Mouse (Mus musculus): ENCODE data around the gene Gfi1. TPM values are rescaled to one million over a fixed set of nuclear protein-coding genes. Genes with fewer than 3 reads are reported as not detected.

Gene Gfi1
- polyA plus RNA-seq, 1 experiment from 2014 or later, result 0.11 TPM

DNA sequence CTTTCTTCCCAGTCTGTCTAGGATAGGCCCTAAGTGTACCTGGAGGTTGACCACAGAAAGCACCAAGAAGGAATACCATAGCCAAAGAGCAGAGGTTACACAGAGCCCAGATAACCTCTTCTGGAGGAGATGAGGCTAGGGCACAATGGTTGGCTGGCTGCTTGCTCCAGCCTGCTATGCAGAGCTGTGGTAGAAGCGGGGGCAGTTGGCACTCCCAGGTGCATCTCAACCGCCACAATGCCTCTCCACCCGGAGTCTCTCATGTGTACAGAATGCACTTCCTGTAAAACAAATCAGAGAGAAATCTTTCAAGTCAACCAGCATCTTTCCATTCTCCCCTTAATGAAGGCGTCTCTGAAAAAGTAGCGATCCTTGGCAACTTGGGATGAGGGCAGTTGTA, 13.2 kb upstream of the Gfi1 start:
- Histone ChIP-seq H3K27ac (no peak overlapping the region), H3K4me2 (no peak overlapping the region), H3K27me3 (no peaks in the 10 kb centered on the region), H3K4me3 (no peak overlapping the region), H3K4me1 (replicated peaks) (no peaks in the 10 kb centered on the region), H3K9ac (no peak overlapping the region), H3K9me3 (replicated peaks) (no peaks in the 10 kb centered on the region), H3K36me3 (no peaks in the 10 kb centered on the region)
- no peak for ATAC-seq (replicated peaks; ENCODE audit: insufficient number of reproducible peaks, insufficient read depth, low FRiP score, low read depth)
- WGBS, result 90% methylated on average over 5 of the region's 5 CpGs

DNA sequence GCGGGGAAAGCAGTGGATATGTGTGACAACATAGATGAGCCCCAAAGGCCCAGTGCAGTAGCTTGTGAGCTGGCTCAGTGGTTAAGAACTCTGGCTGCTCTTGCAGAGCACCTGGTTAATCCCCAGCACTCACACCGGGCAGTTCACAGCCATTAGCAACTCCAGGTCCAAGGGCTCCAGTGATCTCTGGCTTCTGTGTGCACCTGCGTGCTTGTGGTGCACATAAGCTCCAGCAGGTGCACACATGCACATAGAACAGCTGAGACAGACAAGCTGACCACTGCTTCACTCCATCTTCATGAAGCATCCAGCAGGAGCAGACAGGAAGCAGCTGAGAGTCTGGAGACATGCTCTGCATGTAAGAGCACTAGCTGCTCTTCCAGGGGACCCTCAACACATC, 12.5 kb upstream of the Gfi1 start:
- Histone ChIP-seq H3K4me2 (no peak overlapping the region), H3K4me1 (replicated peaks) (no peaks in the 10 kb centered on the region), H3K9me3 (replicated peaks) (no peaks in the 10 kb centered on the region), H3K27ac (no peak overlapping the region), H3K9ac (no peak overlapping the region), H3K36me3 (no peaks in the 10 kb centered on the region), H3K27me3 (no peaks in the 10 kb centered on the region), H3K4me3 (no peak overlapping the region)
- ATAC-seq (replicated peaks; ENCODE audit: insufficient number of reproducible peaks, insufficient read depth, low FRiP score, low read depth), result no peak
- WGBS, result 74% methylated on average over 3 of the region's 3 CpGs

DNA sequence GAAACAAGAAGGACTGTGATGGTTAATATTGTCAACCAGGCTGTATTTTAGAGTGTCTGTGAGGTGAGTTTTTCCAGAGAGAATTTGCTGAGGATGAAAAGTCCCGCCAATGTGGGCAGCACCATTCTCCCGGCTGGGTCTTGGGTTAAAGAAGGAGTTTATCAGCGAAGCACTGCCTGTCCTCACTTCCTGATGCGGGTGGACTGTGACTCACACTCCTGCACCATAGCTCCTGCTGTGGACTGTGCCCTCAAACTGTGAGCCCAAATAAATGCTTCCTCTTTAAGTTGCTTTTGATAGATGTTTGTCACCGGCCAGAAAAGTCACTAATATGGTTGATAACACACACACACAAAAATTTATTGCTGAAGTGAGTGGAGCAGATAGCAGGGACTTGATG, 10.3 kb upstream of the Gfi1 start:
- no peak for ATAC-seq (replicated peaks; ENCODE audit: insufficient number of reproducible peaks, insufficient read depth, low FRiP score, low read depth)
- no peaks in the 10 kb centered on the region for H3K27me3 ChIP-seq
- H3K4me3 ChIP-seq, result no peak overlapping the region
- H3K27ac ChIP-seq, result no peak overlapping the region
- no peaks in the 10 kb centered on the region for H3K4me1 ChIP-seq (replicated peaks)
- H3K36me3 ChIP-seq, result no peaks in the 10 kb centered on the region
- no peak overlapping the region for H3K4me2 ChIP-seq
- H3K9me3 ChIP-seq (replicated peaks), result no peaks in the 10 kb centered on the region
- WGBS, result 73% methylated on average over 5 of the region's 5 CpGs
- no peak overlapping the region for H3K9ac ChIP-seq

DNA sequence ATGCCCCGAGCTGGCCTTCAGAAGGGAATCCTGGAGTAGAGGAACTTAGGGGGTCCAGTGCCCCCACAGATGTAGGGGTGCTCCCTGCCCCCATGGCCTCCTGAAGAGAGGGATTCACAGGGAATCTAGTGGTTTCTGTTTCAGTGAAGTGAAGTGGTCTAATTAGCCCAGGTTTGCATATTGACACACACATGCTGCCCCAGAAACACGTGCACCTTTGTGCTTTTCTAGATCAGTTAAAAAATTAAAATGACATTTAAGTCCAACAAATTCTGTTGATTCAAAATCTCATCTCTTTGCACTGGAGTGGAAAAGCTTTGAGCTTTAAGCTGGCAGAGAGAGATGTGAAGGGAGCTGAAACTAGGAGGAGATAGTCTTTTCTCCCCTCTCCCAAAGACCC, 6.0 kb upstream of the Gfi1 start:
- ATAC-seq (replicated peaks; ENCODE audit: insufficient number of reproducible peaks, insufficient read depth, low FRiP score, low read depth), result no peak
- H3K9me3 ChIP-seq (replicated peaks), result no peaks in the 10 kb centered on the region
- no peak overlapping the region for H3K9ac ChIP-seq
- WGBS, result 33% methylated on average over 2 of the region's 2 CpGs
- no peak overlapping the region for H3K4me2 ChIP-seq
- H3K4me3 ChIP-seq, result no peak overlapping the region
- peaks cover 2% of the 10 kb centered on the region for H3K4me1 ChIP-seq (replicated peaks)
- H3K36me3 ChIP-seq, result no peaks in the 10 kb centered on the region
- H3K27ac ChIP-seq, result no peak overlapping the region
- H3K27me3 ChIP-seq, result peaks cover 33% of the 10 kb centered on the region

DNA sequence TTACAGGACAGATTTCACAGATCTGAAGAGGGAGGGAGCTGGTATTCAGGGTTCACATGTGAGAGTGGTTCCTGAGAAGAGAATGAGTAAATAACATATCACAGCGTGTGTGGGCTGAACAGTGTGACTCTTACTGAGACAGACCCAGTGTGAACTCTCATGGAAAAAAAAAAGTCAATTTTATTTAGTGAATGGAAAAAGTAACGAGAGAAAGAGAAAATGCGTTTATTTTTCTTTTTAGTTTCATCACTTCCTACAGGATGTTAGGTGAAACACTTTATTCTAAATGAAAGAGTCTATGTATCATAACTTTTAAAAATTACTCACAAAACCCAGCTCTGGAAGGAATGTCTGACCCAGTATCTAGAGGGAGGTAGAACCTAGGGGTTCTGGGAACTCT, 5.6 kb upstream of the Gfi1 start:
- Histone ChIP-seq H3K4me3 (no peak overlapping the region), H3K9me3 (replicated peaks) (no peaks in the 10 kb centered on the region), H3K27ac (no peak overlapping the region), H3K4me1 (replicated peaks) (peaks cover 6% of the 10 kb centered on the region), H3K27me3 (peaks cover 37% of the 10 kb centered on the region), H3K9ac (no peak overlapping the region), H3K36me3 (no peaks in the 10 kb centered on the region), H3K4me2 (no peak overlapping the region)
- WGBS, result 55% methylated on average over 3 of the region's 3 CpGs
- no peak for ATAC-seq (replicated peaks; ENCODE audit: insufficient number of reproducible peaks, insufficient read depth, low FRiP score, low read depth)

DNA sequence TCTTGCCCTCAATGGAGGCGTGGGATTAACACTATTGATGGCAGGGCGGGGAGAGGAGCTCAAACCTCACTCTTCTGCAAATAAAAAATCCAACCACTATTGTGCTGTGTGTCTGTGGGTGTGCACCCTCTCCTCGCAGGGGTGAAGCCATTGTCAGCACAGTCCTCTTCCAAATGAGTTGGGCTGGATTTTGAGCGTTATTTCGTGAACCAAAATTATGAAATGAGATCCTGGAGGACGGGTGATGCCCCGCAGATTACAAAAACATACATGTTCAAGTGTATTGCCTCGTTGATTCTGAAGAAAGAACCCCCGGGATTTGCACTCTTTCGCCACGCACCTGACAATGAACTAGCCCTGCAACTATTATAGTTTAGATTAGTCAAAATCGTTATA, 1.2 kb upstream of the Gfi1 start:
- Histone ChIP-seq H3K4me1 (replicated peaks) (peaks cover 47% of the 10 kb centered on the region), H3K27ac (no peak overlapping the region), H3K36me3 (no peaks in the 10 kb centered on the region), H3K4me2 (peak overlapping the region; percentile 82), H3K9me3 (replicated peaks) (no peaks in the 10 kb centered on the region), H3K4me3 (peak overlapping the region; percentile 48), H3K27me3 (peaks cover 80% of the 10 kb centered on the region), H3K9ac (no peak overlapping the region)
- no peak for ATAC-seq (replicated peaks; ENCODE audit: insufficient number of reproducible peaks, insufficient read depth, low FRiP score, low read depth)
- WGBS, result 30% methylated on average over 12 of the region's 12 CpGs

DNA sequence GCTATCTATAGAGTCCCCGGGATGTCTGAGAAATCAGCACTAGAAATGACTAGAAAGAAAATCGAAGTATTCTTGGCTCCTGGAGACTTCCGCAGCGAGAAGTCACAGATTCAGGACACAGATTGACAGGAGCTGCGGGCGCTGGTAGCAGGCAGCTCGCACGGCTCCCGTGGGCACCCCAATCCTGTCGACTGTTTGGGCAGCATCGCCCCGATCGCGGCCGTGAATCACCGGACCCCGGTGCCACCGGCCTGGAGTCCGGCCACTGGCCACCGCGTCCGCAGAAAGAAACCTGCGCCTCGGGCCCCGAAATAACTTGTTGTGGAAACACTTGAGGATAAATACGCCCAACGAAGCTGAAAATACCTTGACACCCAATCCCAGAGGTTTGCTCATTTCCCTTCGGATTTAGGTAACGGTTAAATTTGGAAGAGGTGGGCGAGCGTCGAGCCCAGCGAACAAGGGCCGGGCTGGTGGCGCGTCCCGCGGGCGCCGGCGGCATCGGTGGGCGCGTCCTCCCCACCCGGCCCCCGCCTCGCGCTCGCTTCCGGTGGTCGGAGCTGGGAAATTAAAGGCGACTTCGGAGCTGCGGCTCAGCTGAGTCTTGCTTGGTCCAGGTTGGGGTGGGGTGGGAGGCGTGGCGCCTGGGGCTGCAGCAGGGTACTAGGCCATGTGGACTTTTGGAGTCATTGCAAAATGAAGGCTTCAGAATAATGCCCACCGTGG, 608 bp upstream of the Gfi1 start:
- Histone ChIP-seq H3K9ac (peak overlapping the region; percentile 23; the same call in 1 of the 2 replicates), H3K4me2 (peak overlapping the region; percentile 82), H3K4me1 (replicated peaks) (peaks cover 53% of the 10 kb centered on the region), H3K4me3 (peak overlapping the region; percentile 48), H3K27me3 (peaks cover 85% of the 10 kb centered on the region), H3K36me3 (no peaks in the 10 kb centered on the region), H3K9me3 (replicated peaks) (no peaks in the 10 kb centered on the region), H3K27ac (no peak overlapping the region)
- whole genome bisulfite sequencing, result 1% methylated on average over 57 of the region's 57 CpGs
- no peak for ATAC-seq (replicated peaks; ENCODE audit: insufficient number of reproducible peaks, insufficient read depth, low FRiP score, low read depth)

DNA sequence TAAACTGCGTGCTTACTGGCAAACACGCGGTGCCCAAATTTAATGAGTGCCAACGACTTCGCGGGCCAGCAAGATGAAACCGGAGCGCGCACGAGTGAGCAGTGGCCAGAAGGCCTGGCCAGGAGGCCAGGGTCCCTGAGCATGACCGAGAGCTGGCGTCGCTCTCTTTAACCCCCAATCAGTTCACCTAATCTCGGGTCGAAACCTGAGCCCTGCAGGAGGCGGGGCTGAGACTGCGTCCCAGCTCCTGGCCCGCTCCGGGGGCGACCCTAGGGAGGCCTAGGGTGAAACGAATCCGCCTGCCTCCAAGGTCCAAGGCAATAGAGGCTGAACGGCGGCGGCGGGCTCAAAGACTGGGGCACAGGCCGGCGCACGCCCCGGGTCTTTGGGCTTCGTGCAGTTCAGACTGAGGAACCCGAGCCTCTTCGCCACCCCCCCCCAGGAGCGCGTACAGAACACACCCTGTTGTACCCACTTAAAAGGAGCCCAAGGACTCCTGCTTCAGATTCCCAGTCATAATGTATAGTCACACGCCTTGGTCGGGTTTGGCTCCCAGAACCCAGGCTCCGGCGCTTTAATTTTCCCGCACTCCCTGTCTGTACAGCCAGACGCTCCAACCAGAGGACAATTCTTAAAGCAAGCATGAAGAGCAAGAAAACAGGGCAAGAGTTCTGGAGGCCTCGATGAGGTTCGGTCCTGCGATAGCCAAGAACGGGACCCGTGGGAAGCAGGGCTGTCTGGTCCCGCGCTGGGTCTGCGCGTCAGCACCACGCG, 988 bp downstream of the Gfi1 start:
- Histone ChIP-seq H3K4me3 (peak overlapping the region; percentile 48), H3K36me3 (no peaks in the 10 kb centered on the region), H3K9me3 (replicated peaks) (no peaks in the 10 kb centered on the region), H3K27ac (no peak overlapping the region), H3K4me2 (peak overlapping the region; percentile 82), H3K4me1 (replicated peaks) (peaks cover 60% of the 10 kb centered on the region), H3K27me3 (peaks cover 91% of the 10 kb centered on the region), H3K9ac (peak overlapping the region; percentile 36)
- WGBS, result under 1% methylated on average over 52 of the region's 52 CpGs
- no peak; the same call in 1 of the 2 replicates for ATAC-seq (replicated peaks; ENCODE audit: insufficient number of reproducible peaks, insufficient read depth, low FRiP score, low read depth)

DNA sequence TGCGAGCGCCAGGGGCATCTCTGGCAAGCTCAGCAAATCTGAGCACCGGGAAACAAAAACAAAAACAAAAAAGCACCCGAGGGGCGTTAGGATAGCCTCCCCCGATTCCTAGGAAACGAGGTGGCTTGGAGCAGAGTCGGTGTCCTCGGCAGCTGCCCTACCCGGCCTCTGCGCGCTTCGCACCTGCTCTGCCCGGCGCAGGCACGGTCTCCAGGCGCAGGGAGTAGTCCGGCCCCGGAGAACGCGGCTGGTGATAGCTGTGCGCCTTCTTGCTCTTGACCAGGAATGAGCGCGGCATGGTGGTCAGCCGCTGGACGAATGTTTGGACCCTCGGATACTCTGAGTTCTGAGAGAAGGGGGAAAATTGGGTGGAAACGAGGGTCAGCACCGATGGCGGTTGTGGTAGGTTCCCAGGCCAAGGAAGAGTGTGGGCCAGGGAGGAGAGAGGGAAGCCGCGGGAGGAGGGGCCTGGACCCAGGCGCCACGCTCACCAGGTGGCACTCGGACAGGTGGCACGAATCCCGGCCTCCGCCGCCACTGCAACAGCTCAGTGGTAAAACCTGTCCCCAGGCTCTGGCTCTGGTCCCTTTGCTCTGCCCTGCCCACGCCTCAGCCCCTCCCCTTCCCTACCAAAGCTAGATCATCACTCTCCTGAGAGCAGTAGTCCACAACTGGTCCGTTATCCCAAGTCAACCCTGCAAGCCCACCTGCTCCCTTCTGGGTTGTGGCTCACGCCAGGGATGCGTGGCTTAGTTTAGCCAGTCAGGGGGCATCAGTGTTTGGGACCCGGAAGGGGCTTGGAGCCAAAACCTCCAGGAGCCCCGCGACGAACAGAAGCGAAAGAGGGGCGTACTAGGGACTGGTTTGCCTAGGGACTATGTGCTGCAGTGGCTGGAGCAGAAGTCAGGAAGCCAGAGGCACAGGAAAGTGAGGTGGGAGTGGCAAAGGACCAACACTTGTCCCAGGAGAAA, 2.0 kb downstream of the Gfi1 start:
- Histone ChIP-seq H3K4me1 (replicated peaks) (peaks cover 60% of the 10 kb centered on the region), H3K9ac (no peak overlapping the region), H3K27ac (no peak overlapping the region), H3K9me3 (replicated peaks) (no peaks in the 10 kb centered on the region), H3K4me2 (peak overlapping the region; percentile 82), H3K36me3 (no peaks in the 10 kb centered on the region), H3K27me3 (peaks cover 99% of the 10 kb centered on the region), H3K4me3 (peak overlapping the region; percentile 48)
- WGBS, result 1% methylated on average over 49 of the region's 49 CpGs
- no peak for ATAC-seq (replicated peaks; ENCODE audit: insufficient number of reproducible peaks, insufficient read depth, low FRiP score, low read depth)

DNA sequence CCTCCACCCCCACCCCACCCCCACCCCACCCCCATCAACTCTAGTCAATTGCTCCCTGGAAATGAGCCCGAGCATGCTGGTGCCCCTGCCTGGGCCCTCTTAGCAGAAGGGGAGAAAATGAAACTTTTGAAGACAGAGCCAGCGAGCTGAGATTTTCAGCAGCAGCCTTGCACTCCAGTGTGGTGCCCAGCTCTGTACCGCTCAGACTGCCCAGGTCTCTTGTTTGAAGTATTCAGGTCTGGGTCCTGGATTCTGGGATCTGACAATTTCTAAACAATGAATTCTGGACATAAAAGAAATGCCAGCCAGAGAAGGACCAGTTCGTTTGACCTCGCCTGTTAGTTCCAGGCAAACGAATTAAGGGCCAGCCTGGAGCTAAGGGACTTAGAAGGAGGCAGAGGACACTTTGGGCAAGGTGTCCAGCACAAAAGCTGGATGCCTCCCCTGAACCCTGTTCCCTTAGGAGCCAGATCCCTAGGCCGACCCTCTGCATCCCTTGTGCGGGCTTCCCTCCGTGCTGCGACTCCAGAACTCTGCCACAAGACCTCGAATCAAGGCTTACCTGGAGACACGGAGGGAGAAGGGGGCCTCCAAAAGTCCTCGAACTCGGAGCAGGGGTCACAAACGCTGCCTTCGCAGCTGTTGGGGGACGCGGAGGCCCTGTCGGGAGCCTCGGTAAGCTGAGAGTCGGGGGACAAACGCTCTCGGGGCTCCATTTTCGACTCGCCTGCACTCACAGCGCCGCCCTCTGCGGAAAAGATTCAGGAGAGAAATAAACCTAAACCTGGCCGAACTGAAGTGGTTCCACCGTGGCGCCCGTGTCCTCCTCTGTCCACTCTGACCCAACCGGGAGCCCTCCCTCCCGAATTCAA, 2.9 kb downstream of the Gfi1 start:
- WGBS, result 2% methylated on average over 34 of the region's 34 CpGs
- peak overlapping the region; percentile 48 for H3K4me3 ChIP-seq
- H3K4me1 ChIP-seq (replicated peaks), result peaks cover 60% of the 10 kb centered on the region
- H3K9me3 ChIP-seq (replicated peaks), result no peaks in the 10 kb centered on the region
- ATAC-seq (replicated peaks; ENCODE audit: insufficient number of reproducible peaks, insufficient read depth, low FRiP score, low read depth), result no peak
- no peak overlapping the region for H3K27ac ChIP-seq
- H3K9ac ChIP-seq, result no peak overlapping the region
- peak overlapping the region; percentile 82 for H3K4me2 ChIP-seq
- H3K27me3 ChIP-seq, result peaks cover 97% of the 10 kb centered on the region
- no peaks in the 10 kb centered on the region for H3K36me3 ChIP-seq
